Mouse (Mus musculus) heart, postnatal 14 days (tissue): ENCODE data around the gene Ccdc188. TPM values are rescaled to one million over a fixed set of nuclear protein-coding genes. Genes with fewer than 3 reads are reported as not detected.

Experiments used
- total RNA-seq, 2 experiments: library from RNA; stranded (reverse); gene quantifications; 2 replicates each; pipeline ENCODE4 v1.2.3; 2021

Gene Ccdc188
- total RNA-seq, 2 experiments from 2014 or later: not detected

Other genes with a start within 250 kb of the Ccdc188 start
- not detected for gene Vpreb2, start 237.5 kb upstream of the Ccdc188 start, total RNA-seq
- gene Dgcr6, start 165.0 kb upstream of the Ccdc188 start, total RNA-seq: 10 to 100 TPM; 46.4 to 48.0 TPM
- 10 to 100 TPM; 24.1 to 32.4 TPM for gene Prodh, start 127.7 kb upstream of the Ccdc188 start, total RNA-seq
- 10 to 100 TPM; 17.4 to 19.9 TPM for gene Rtn4r, start 90.2 kb upstream of the Ccdc188 start, total RNA-seq
- 10 to 100 TPM; 26.4 to 29.6 TPM for gene Zdhhc8, start 17.3 kb downstream of the Ccdc188 start, total RNA-seq
- 10 to 100 TPM; 21.8 to 24.9 TPM for gene Trmt2a, start 30.8 kb downstream of the Ccdc188 start, total RNA-seq
- gene Ranbp1, start 30.9 kb downstream of the Ccdc188 start, total RNA-seq: 10 to 100 TPM; 43.6 to 52.4 TPM
- gene Gm49776, start 40.4 kb downstream of the Ccdc188 start, total RNA-seq: not detected
- 10 to 100 TPM; 19.2 to 21.9 TPM for gene Dgcr8, start 71.4 kb downstream of the Ccdc188 start, total RNA-seq
- 10 to 100 TPM; 91.6 to 98.4 TPM for gene Tango2, start 130.2 kb downstream of the Ccdc188 start, total RNA-seq
- 10 to 100 TPM; 17.9 to 21.6 TPM for gene Arvcf, start 130.3 kb downstream of the Ccdc188 start, total RNA-seq
- 10 to 100 TPM; 29.9 to 34.6 TPM for gene Txnrd2, start 208.5 kb downstream of the Ccdc188 start, total RNA-seq
- 100 to 1,000 TPM; 119 to 127 TPM for gene Comt, start 209.0 kb downstream of the Ccdc188 start, total RNA-seq